Mouse (Mus musculus): ENCODE data around the gene Mylk. TPM values are rescaled to one million over a fixed set of nuclear protein-coding genes. Genes with fewer than 3 reads are reported as not detected.

Mylk gene
- polyA plus RNA-seq, 1 experiment from 2014 or later = 3.9 TPM

- H3K4me2 ChIP-seq (ENCODE audit: low read depth, low read length, severe bottlenecking) = no peak overlapping the region
- no peak overlapping the region for H3K4me3 ChIP-seq (ENCODE audit: low read depth, low read length)
- H3K4me1 ChIP-seq (replicated peaks; ENCODE audit: control insufficient read depth, insufficient read depth, low read length) = no peaks in the 10 kb centered on the region
- H3K9ac ChIP-seq (ENCODE audit: low read length) = no peak overlapping the region
- no peaks in the 10 kb centered on the region for H3K27me3 ChIP-seq (ENCODE audit: control insufficient read depth, insufficient read depth, low read length)
- DNase-seq (ENCODE audit: low spot score) (no peak), ATAC-seq (replicated peaks; ENCODE audit: low FRiP score) (no peak)
- WGBS = 89% methylated on average over 7 of the region's 7 CpGs
- no peaks in the 10 kb centered on the region for H3K36me3 ChIP-seq (ENCODE audit: control insufficient read depth, insufficient read depth, low read length)
- H3K9me3 ChIP-seq (ENCODE audit: control insufficient read depth, low read length) = no peaks in the 10 kb centered on the region
- H3K27ac ChIP-seq (ENCODE audit: low read depth, low read length) = no peak overlapping the region
Observed at GRCm38 (mm10) chr16:34839704-34840331, 94.8 kb downstream of the Mylk start.

GRCm38 (mm10) chr16:34844783-34845182, 99.8 kb downstream of the Mylk start:
- 78% methylated on average over 6 of the region's 6 CpGs for WGBS
- H3K9me3 ChIP-seq (ENCODE audit: control insufficient read depth, low read length) = no peaks in the 10 kb centered on the region
- DNase-seq (ENCODE audit: low spot score) = no peak
- ATAC-seq (replicated peaks; ENCODE audit: low FRiP score) = no peak
- H3K4me1 ChIP-seq (replicated peaks; ENCODE audit: control insufficient read depth, insufficient read depth, low read length) = no peaks in the 10 kb centered on the region
- no peak overlapping the region for H3K27ac ChIP-seq (ENCODE audit: low read depth, low read length)
- H3K4me2 ChIP-seq (ENCODE audit: low read depth, low read length, severe bottlenecking) = no peak overlapping the region
- no peak overlapping the region for H3K9ac ChIP-seq (ENCODE audit: low read length)
- H3K36me3 ChIP-seq (ENCODE audit: control insufficient read depth, insufficient read depth, low read length) = no peaks in the 10 kb centered on the region
- no peak overlapping the region for H3K4me3 ChIP-seq (ENCODE audit: low read depth, low read length)
- no peaks in the 10 kb centered on the region for H3K27me3 ChIP-seq (ENCODE audit: control insufficient read depth, insufficient read depth, low read length)

- Histone ChIP-seq H3K9ac (ENCODE audit: low read length) (no peak overlapping the region), H3K4me1 (replicated peaks; ENCODE audit: control insufficient read depth, insufficient read depth, low read length) (no peaks in the 10 kb centered on the region), H3K27me3 (ENCODE audit: control insufficient read depth, insufficient read depth, low read length) (no peaks in the 10 kb centered on the region), H3K4me2 (ENCODE audit: low read depth, low read length, severe bottlenecking) (no peak overlapping the region), H3K4me3 (ENCODE audit: low read depth, low read length) (no peak overlapping the region), H3K27ac (ENCODE audit: low read depth, low read length) (no peak overlapping the region), H3K36me3 (ENCODE audit: control insufficient read depth, insufficient read depth, low read length) (no peaks in the 10 kb centered on the region), H3K9me3 (ENCODE audit: control insufficient read depth, low read length) (no peaks in the 10 kb centered on the region)
- DNase-seq (ENCODE audit: low spot score) (no peak), ATAC-seq (replicated peaks; ENCODE audit: low FRiP score) (no peak)
- 62% methylated on average over 3 of the region's 3 CpGs for WGBS
Observed at GRCm38 (mm10) chr16:34847638-34848037, 102.6 kb downstream of the Mylk start.

GRCm38 (mm10) chr16:34854066-34854465, 109.1 kb downstream of the Mylk start:
- Histone ChIP-seq H3K4me2 (ENCODE audit: low read depth, low read length, severe bottlenecking) (no peak overlapping the region), H3K36me3 (ENCODE audit: control insufficient read depth, insufficient read depth, low read length) (no peaks in the 10 kb centered on the region), H3K4me3 (ENCODE audit: low read depth, low read length) (no peak overlapping the region), H3K9ac (ENCODE audit: low read length) (no peak overlapping the region), H3K27me3 (ENCODE audit: control insufficient read depth, insufficient read depth, low read length) (no peaks in the 10 kb centered on the region), H3K4me1 (replicated peaks; ENCODE audit: control insufficient read depth, insufficient read depth, low read length) (no peaks in the 10 kb centered on the region), H3K9me3 (ENCODE audit: control insufficient read depth, low read length) (no peaks in the 10 kb centered on the region), H3K27ac (ENCODE audit: low read depth, low read length) (no peak overlapping the region)
- WGBS = 59% methylated on average over 7 of the region's 7 CpGs
- no peak for DNase-seq (ENCODE audit: low spot score)
- ATAC-seq (replicated peaks; ENCODE audit: low FRiP score) = no peak

- ATAC-seq (replicated peaks; ENCODE audit: low FRiP score) (no peak), DNase-seq (ENCODE audit: low spot score) (no peak)
- 89% methylated on average over 6 of the region's 6 CpGs for WGBS
- no peak overlapping the region for H3K4me2 ChIP-seq (ENCODE audit: low read depth, low read length, severe bottlenecking)
- no peak overlapping the region for H3K27ac ChIP-seq (ENCODE audit: low read depth, low read length)
- H3K36me3 ChIP-seq (ENCODE audit: control insufficient read depth, insufficient read depth, low read length) = no peaks in the 10 kb centered on the region
- H3K4me3 ChIP-seq (ENCODE audit: low read depth, low read length) = no peak overlapping the region
- H3K4me1 ChIP-seq (replicated peaks; ENCODE audit: control insufficient read depth, insufficient read depth, low read length) = no peaks in the 10 kb centered on the region
- H3K9me3 ChIP-seq (ENCODE audit: control insufficient read depth, low read length) = no peaks in the 10 kb centered on the region
- H3K27me3 ChIP-seq (ENCODE audit: control insufficient read depth, insufficient read depth, low read length) = no peaks in the 10 kb centered on the region
- no peak overlapping the region for H3K9ac ChIP-seq (ENCODE audit: low read length)
Observed at GRCm38 (mm10) chr16:34855136-34855535, 110.1 kb downstream of the Mylk start.

GRCm38 (mm10) chr16:34855751-34856150, 110.7 kb downstream of the Mylk start:
- no peak overlapping the region for H3K4me2 ChIP-seq (ENCODE audit: low read depth, low read length, severe bottlenecking)
- H3K4me1 ChIP-seq (replicated peaks; ENCODE audit: control insufficient read depth, insufficient read depth, low read length) = no peaks in the 10 kb centered on the region
- 77% methylated on average over 2 of the region's 2 CpGs for WGBS
- no peaks in the 10 kb centered on the region for H3K9me3 ChIP-seq (ENCODE audit: control insufficient read depth, low read length)
- no peaks in the 10 kb centered on the region for H3K36me3 ChIP-seq (ENCODE audit: control insufficient read depth, insufficient read depth, low read length)
- no peak for ATAC-seq (replicated peaks; ENCODE audit: low FRiP score)
- no peak for DNase-seq (ENCODE audit: low spot score)
- H3K27me3 ChIP-seq (ENCODE audit: control insufficient read depth, insufficient read depth, low read length) = no peaks in the 10 kb centered on the region
- no peak overlapping the region for H3K4me3 ChIP-seq (ENCODE audit: low read depth, low read length)
- no peak overlapping the region for H3K27ac ChIP-seq (ENCODE audit: low read depth, low read length)
- H3K9ac ChIP-seq (ENCODE audit: low read length) = no peak overlapping the region

- H3K4me2 ChIP-seq (ENCODE audit: low read depth, low read length, severe bottlenecking) = no peak overlapping the region
- WGBS = 86% methylated on average over 5 of the region's 5 CpGs
- H3K9ac ChIP-seq (ENCODE audit: low read length) = no peak overlapping the region
- no peak for ATAC-seq (replicated peaks; ENCODE audit: low FRiP score)
- H3K9me3 ChIP-seq (ENCODE audit: control insufficient read depth, low read length) = no peaks in the 10 kb centered on the region
- H3K36me3 ChIP-seq (ENCODE audit: control insufficient read depth, insufficient read depth, low read length) = no peaks in the 10 kb centered on the region
- no peak for DNase-seq (ENCODE audit: low spot score)
- H3K4me3 ChIP-seq (ENCODE audit: low read depth, low read length) = no peak overlapping the region
- no peaks in the 10 kb centered on the region for H3K27me3 ChIP-seq (ENCODE audit: control insufficient read depth, insufficient read depth, low read length)
- H3K27ac ChIP-seq (ENCODE audit: low read depth, low read length) = no peak overlapping the region
- no peaks in the 10 kb centered on the region for H3K4me1 ChIP-seq (replicated peaks; ENCODE audit: control insufficient read depth, insufficient read depth, low read length)
Observed at GRCm38 (mm10) chr16:34857631-34858030, 112.6 kb downstream of the Mylk start.

GRCm38 (mm10) chr16:34860761-34861160, 115.8 kb downstream of the Mylk start:
- DNase-seq (ENCODE audit: low spot score) (no peak), ATAC-seq (replicated peaks; ENCODE audit: low FRiP score) (no peak)
- Histone ChIP-seq H3K9ac (ENCODE audit: low read length) (no peak overlapping the region), H3K27me3 (ENCODE audit: control insufficient read depth, insufficient read depth, low read length) (no peaks in the 10 kb centered on the region), H3K4me3 (ENCODE audit: low read depth, low read length) (no peak overlapping the region), H3K4me2 (ENCODE audit: low read depth, low read length, severe bottlenecking) (no peak overlapping the region), H3K36me3 (ENCODE audit: control insufficient read depth, insufficient read depth, low read length) (no peaks in the 10 kb centered on the region), H3K4me1 (replicated peaks; ENCODE audit: control insufficient read depth, insufficient read depth, low read length) (no peaks in the 10 kb centered on the region), H3K27ac (ENCODE audit: low read depth, low read length) (no peak overlapping the region), H3K9me3 (ENCODE audit: control insufficient read depth, low read length) (no peaks in the 10 kb centered on the region)
- 92% methylated on average over 3 of the region's 3 CpGs for WGBS

GRCm38 (mm10) chr16:34861744-34862365, 116.8 kb downstream of the Mylk start:
- no peak for ATAC-seq (replicated peaks; ENCODE audit: low FRiP score)
- H3K9me3 ChIP-seq (ENCODE audit: control insufficient read depth, low read length) = no peaks in the 10 kb centered on the region
- no peaks in the 10 kb centered on the region for H3K4me1 ChIP-seq (replicated peaks; ENCODE audit: control insufficient read depth, insufficient read depth, low read length)
- peak; percentile 33 for DNase-seq (ENCODE audit: low spot score)
- WGBS = 90% methylated on average over 10 of the region's 10 CpGs
- no peaks in the 10 kb centered on the region for H3K27me3 ChIP-seq (ENCODE audit: control insufficient read depth, insufficient read depth, low read length)
- no peak overlapping the region for H3K9ac ChIP-seq (ENCODE audit: low read length)
- no peak overlapping the region for H3K27ac ChIP-seq (ENCODE audit: low read depth, low read length)
- no peak overlapping the region for H3K4me2 ChIP-seq (ENCODE audit: low read depth, low read length, severe bottlenecking)
- no peaks in the 10 kb centered on the region for H3K36me3 ChIP-seq (ENCODE audit: control insufficient read depth, insufficient read depth, low read length)
- no peak overlapping the region for H3K4me3 ChIP-seq (ENCODE audit: low read depth, low read length)
